Mouse (Mus musculus) intestine, postnatal 0 days (tissue): Measurements from ENCODE around the gene Clca2. TPM values are rescaled to one million over a fixed set of nuclear protein-coding genes. Genes with fewer than 3 reads are reported as not detected.

Source experiments
- ATAC-seq: fragments of 200-750 bp; cut with Nextera tagmentation; 2 replicates; pipeline ENCODE4 v1.8.0; 2017; ENCODE audit warnings: mild to moderate bottlenecking, moderate TSS enrichment, moderate library complexity
- H3K27ac ChIP-seq: fragments of 300-500 bp; sonication (generic); 2 replicates; pipeline ENCODE4 v1.5.1; 2014; ENCODE audit warnings: mild to moderate bottlenecking, low read depth, low read length, moderate library complexity
- H3K27me3 ChIP-seq: fragments of 300-500 bp; sonication (generic); replicated peaks from 2 replicates; pipeline ENCODE4 v1.6.1; 2014; ENCODE audit warnings: low read length, mixed read lengths; ENCODE audit not compliant: control insufficient read depth, insufficient read depth
- H3K36me3 ChIP-seq: fragments of 300-500 bp; sonication (generic); 2 replicates; pipeline ENCODE4 v1.6.1; 2014; ENCODE audit warnings: mild to moderate bottlenecking, moderate library complexity; ENCODE audit not compliant: control insufficient read depth, insufficient read depth
- H3K4me1 ChIP-seq: fragments of 300-500 bp; sonication (generic); replicated peaks from 2 replicates; pipeline ENCODE4 v1.6.1; 2014; ENCODE audit warnings: antibody characterized with exemption, low read length, mixed read lengths; ENCODE audit not compliant: control insufficient read depth, insufficient read depth
- H3K4me2 ChIP-seq: fragments of 300-500 bp; sonication (generic); replicated peaks from 2 replicates; pipeline ENCODE4 v1.6.1; 2014; ENCODE audit warnings: low read depth, mild to moderate bottlenecking, moderate library complexity
- H3K4me3 ChIP-seq: fragments of 300-500 bp; sonication (generic); 2 replicates; pipeline ENCODE4 v1.5.1; 2014; ENCODE audit warnings: low read depth, low read length
- H3K9ac ChIP-seq: fragments of 300-500 bp; sonication (generic); 2 replicates; pipeline ENCODE4 v1.6.1; 2014; ENCODE audit warnings: mild to moderate bottlenecking, low read depth, low read length
- H3K9me3 ChIP-seq: fragments of 300-500 bp; sonication (generic); 2 replicates; pipeline ENCODE4 v1.6.1; 2016; ENCODE audit warnings: mixed run types; ENCODE audit not compliant: control insufficient read depth
- CTCF ChIP-seq: sonication (generic); IDR thresholded peaks from 2 replicates; pipeline ENCODE4 v1.5.1; 2016; ENCODE audit warnings: low read depth, mild to moderate bottlenecking, control low read depth, antibody characterized with exemption, moderate library complexity
- WGBS: fragments of 180-500 bp; shearing (Covaris S2); extraction: QIAGEN DNeasy Blood & Tissue Kit; methylation state at CpG from one replicate; pipeline ENCODE4 v1.1.7; 2014; 5-methylcytosine and 5-hydroxymethylcytosine counted together
- polyA plus RNA-seq: library from polyadenylated mRNA; unstranded; fragments of >200 nt; fragmentation: Nextera tagmentation; extraction: Ambion mirVana; gene quantifications from 2 replicates; pipeline ENCODE4 v1.2.1, GENCODE M21; 2015

The Clca2 gene
- polyA plus RNA-seq, 1 experiment from 2014 or later, result 0.47 TPM

DNA sequence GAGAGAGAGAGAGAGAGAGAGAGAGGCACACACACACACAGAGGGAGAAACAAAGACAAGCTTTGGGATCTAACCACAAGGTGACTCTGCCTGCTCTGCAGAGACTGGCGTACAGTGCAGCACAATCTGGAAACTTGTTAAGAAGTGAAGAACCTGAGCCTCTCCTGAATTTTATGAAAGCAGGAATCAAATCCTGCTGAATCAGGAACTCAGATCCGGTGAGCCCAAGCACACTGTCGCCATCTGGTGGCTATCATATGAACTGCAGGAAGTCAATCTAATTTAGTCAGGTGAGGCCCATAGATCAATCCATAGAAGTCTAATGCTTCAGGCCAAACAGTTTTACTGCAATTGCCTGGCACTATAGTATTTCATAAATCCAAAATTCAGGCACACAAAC, 72.5 kb downstream of the Clca2 start:
- WGBS, result 32% methylated on average over 3 of the region's 3 CpGs
- no peak for ATAC-seq
- no peaks in the 10 kb centered on the region for H3K9me3 ChIP-seq
- no peak overlapping the region for H3K4me2 ChIP-seq
- H3K9ac ChIP-seq, result no peak overlapping the region
- peak; percentile 96 for TF ChIP-seq CTCF
- H3K36me3 ChIP-seq, result no peaks in the 10 kb centered on the region
- no peak overlapping the region for H3K4me3 ChIP-seq
- no peak overlapping the region for H3K27ac ChIP-seq
- no peaks in the 10 kb centered on the region for H3K4me1 ChIP-seq
- H3K27me3 ChIP-seq, result no peaks in the 10 kb centered on the region

Other genes starting within 250 kb of the Clca2 start
- 776 and 777 TPM in 2 replicates for gene Clca4b, start 166.9 kb downstream of the Clca2 start, polyA plus RNA-seq
- 0.94 and 1.8 TPM in 2 replicates for gene Clca4a, start 124.4 kb downstream of the Clca2 start, polyA plus RNA-seq
- gene Clca1, start 66.7 kb downstream of the Clca2 start, polyA plus RNA-seq, result 129 and 164 TPM in 2 replicates
- 11.4 and 14.6 TPM in 2 replicates for gene Odf2l, start 19.1 kb upstream of the Clca2 start, polyA plus RNA-seq
- 1.9 and 3.1 TPM in 2 replicates for gene Col24a1, start 193.0 kb upstream of the Clca2 start, polyA plus RNA-seq